Mouse (Mus musculus): Measurements from ENCODE around the gene Trim12c.
A peak's percentile ranks its signal among the peaks of the same experiment; 100 is the strongest.
"Not testable (repeated sequence)": the region's sequence is repeated elsewhere in the genome, so short reads cannot be mapped to it uniquely, and the experiment has no call there.

Gene Trim12c

DNA sequence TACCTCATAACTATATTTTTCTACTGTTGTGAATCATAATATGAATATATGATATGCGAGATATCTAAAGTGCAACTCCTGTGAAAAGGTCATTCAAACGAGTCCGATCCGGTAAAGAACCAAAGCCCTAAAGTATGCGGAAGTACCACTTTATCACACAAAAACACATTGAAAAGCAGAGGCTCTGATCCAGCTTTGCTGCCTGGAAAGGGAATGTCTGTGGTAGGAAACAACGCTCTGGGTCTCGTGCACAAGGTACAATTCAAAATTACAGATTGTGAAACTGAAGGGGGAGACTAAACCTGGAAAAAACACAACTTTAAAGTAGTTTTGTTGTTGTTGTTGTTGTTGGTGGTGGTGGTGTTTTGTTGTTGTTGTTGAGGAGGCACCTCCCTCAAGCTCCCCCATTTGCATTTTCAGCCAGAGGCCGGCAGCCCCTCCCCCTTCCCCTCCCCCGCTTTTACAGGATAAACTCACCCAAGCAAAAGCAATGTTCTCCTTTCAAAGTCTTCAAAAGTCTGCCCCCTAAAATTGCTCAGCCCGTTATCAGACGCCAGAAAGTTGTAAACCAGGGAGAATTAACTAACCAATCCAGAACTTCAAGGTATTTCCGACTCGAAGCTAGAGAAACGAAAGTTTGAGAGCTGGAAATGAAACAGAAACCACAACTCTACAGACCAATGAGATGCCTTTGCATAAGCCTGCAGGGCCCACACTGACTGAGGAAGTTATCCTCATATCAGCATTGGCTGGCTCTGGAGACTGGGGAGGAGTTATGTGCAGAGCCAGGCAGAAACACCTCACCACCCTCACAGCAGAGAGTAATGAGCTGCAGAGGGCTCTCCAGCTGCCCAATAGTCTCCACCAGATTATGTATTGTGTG lies at the start of gene Trim12c:
Gene Trim12c (minus strand): TSS at position 646 of the 883 bp plus-strand sequence.
- peak; percentile 68 to 75 for DNase-seq (ENCODE audit: low read depth in 2 of 2, low spot score in 2 of 2)

DNA sequence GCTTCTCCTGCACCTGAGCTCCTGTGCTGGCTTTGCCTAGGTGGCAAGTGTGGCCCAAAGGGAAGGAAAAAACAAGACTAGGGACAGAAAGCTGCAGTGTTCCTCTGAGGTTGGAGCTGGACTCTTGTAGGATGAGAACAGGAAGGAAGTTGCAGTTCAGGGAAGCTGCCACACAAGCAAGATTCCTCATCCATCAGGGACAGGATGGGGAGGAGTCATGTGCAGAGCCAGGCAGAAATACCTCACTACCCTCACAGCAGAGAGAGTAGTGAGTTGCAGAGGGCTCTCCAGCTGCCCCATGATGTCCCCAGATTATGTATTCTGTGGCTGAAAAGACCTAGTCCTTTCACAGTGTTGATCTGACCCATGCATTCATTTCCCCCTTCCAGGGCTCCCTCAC lies 48.0 kb upstream of the Trim12c start:
- DNase-seq (ENCODE audit: low read depth in 2 of 2, low spot score in 2 of 2): no peak

DNA sequence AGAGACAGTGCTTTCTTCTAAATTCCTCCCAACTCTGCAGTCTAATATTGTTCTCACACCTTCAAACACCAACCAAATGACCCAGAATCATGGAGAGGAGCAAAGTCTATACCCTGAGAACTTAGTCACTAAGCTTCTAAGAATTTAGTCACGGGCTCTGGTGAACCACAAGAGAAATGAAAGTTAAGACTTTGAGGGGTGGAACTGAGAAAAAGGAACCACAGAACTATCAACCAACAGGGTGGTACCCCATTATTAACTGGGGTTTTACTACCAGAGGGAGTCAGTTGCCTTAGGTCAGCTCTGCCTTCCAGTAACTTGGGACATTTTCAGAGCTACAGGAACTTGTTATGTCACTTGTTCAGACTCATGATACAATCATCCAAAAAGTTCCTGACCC lies 47.5 kb upstream of the Trim12c start, which contains the start of gene Trim30c:
Gene Trim30c (minus strand): TSS at position 140 of the 400 bp plus-strand sequence.
- peak; percentile 4 to 15 for DNase-seq (ENCODE audit: low read depth in 2 of 2, low spot score in 2 of 2)

DNA sequence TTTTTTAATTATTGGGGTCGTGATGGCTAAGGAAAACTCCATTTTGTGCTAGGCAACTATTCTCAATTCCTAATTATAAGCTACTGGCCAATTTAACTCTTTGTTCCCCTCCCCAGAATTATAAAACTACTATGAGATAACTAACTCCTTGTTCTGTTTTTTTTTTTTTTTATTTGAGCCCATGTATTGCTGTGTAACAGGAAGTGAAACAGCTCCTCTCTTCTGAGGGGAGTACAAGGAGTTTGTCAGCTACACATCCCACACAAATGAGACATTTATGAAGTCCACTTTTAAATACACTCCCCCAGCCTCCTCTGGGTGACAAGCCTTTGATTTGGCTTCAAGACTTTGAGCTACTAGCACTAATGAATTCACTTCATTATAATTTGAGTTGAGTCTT lies 45.3 kb upstream of the Trim12c start:
- DNase-seq (ENCODE audit: low read depth in 2 of 2, low spot score in 2 of 2): no peak

DNA sequence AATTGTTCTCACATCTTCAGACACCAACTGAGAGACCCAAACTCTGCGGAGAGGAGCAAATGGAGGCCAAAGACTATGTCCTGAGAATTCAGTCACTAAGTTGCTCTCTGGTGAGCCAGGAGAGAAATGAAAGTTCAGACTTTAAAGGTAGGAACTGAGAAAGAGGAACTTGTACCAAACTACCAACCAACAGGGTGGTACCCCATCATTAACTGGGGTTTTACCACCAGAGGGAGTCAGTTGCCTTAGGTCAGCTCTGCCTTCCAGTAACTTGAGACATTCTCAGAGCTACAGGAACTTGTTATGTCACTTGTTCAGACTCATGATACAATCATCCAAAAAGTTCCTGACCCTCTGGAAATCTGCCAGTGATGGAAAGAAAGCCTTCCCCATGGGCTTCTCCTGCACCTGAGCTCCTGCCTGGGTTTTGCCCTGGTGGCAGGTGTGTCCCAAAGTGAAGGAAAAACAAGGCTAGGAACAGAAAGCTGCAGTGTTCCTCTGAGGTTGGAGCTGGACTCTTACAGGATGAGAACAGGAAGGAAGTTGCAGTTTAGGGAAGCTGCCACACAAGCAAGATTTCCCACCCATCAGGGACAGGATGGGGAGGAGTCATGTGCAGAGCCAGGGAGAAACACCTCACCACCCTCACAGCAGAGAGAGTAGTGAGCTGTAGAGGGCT lies 16.7 kb upstream of the Trim12c start, which contains the start of gene Trim30b:
Gene Trim30b (minus strand): TSS at position 149 of the 679 bp plus-strand sequence.
- peak; percentile 33 to 57 for DNase-seq (ENCODE audit: low read depth in 2 of 2, low spot score in 2 of 2)

DNA sequence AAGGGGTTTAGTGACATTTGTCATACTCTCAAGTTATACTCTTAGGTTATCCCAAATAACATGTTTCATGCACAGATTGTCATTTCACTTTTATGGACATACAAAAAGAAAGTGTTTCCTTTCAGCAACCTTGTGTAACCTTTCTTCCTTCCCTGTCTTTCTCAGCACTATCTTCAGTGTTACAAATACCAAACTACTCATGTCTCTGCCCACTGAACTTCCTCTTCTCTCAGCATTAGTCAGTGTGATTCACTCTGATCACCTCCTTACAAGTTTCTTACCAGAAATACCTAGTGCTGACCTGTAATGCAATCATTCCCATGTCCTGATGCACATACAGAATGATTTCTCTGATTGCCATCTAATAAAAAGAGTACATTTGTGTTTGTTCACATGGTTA lies 13.2 kb upstream of the Trim12c start:
- no peak for DNase-seq (ENCODE audit: low read depth in 2 of 2, low spot score in 2 of 2)

DNA sequence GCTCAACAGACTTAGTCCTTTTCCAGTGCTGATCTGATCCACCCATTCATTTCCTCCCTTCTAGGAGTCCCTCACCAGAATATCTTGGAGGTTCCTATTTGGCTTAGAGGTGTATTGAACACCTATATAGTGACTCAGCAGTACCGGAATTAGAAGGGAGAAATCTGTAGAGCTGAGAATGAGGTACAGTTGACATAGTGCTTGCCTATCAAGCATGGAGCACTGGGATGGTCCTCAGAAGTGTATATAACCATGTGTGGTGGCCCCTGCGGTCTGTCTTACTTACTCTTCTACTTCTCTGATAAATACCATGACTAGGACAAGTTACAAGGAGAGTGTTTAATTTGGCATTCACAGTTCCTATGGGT lies 422 bp upstream of the Trim12c start:
- no peak for DNase-seq (ENCODE audit: low read depth in 2 of 2, low spot score in 2 of 2)

DNA sequence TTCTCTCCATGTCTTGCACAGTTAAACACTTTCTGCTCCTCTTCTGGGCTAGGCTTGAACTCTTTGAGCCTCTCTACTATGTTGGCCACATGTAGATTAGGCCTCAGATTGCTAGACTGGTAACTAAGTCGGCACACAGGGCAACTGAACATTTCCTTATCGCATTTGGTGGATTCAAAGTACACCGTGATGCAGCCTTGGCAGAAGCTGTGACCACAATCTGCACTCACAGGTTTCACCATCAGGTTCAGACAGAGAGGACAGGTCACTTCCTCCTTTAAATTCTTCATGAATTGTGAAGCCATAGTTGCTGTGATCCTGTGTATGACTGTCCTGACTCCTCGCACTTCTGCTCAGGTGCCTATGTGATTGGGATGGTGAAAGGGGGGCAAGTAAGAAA lies 5.1 kb downstream of the Trim12c start:
- not testable (repeated sequence) for DNase-seq (ENCODE audit: low read depth in 2 of 2, low spot score in 2 of 2)

DNA sequence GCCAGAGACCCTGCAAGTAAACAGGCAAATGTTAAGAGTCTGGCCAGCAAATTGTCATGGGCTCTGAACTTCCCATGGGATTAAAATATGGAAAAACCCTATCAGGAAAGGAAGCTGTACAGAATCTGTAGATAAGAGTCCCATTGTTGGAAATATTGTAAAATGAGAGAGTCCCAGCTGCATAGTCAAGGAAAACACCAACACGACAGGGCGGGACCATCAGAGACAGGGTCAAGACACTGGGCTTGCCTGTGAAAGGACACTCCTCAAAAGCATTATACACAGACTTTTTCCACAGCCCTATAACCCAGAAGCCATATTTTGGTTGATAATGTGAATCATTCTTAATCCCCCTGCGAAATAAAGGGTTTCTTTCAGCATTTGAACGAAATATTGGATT lies 12.4 kb downstream of the Trim12c start:
- DNase-seq (ENCODE audit: low read depth in 2 of 2, low spot score in 2 of 2): not testable (repeated sequence)

DNA sequence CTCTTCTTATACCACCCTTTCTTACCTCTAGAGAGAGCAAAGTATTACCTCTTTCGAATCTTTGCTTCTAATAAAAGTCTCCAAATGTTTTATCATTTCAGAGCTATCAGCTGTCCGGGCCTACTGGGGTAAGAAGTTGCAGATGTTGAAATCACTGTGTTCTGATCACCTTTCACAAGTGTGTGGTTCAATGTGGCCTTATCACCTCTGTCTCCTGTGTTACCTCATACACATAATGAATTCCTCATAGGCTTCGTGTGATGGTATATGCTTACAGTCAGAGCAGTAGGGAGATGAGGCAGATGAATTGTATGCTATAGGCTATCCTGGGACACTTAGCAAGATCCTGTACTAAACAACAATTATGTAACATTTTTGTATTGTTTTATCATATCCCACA lies 17.6 kb downstream of the Trim12c start:
- not testable (repeated sequence) for DNase-seq (ENCODE audit: low read depth in 2 of 2, low spot score in 2 of 2)

DNA sequence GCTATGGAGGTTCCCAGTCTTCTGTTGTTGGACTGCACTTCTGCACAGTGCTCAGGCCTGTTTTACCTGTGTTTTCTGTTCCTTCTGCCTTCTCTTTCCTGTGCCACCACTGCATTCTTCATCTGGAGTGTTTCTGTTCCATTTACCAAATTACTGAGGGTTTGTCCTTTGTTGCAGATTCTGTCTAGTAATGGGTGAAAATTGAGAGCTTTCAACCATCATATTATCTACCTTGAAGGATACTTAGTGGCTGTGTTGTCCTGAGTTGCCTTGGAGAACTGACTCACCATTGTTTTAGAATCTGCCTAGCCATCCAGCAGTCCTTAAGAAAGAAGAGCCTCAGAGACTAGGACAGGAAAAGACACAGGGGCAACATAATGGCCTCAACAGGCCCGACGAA lies 24.0 kb downstream of the Trim12c start, which contains the start of gene Trim34b:
Gene Trim34b (plus strand): TSS at position 301 of the 400 bp plus-strand sequence.
- not testable (repeated sequence) for DNase-seq (ENCODE audit: low read depth in 2 of 2, low spot score in 2 of 2)

DNA sequence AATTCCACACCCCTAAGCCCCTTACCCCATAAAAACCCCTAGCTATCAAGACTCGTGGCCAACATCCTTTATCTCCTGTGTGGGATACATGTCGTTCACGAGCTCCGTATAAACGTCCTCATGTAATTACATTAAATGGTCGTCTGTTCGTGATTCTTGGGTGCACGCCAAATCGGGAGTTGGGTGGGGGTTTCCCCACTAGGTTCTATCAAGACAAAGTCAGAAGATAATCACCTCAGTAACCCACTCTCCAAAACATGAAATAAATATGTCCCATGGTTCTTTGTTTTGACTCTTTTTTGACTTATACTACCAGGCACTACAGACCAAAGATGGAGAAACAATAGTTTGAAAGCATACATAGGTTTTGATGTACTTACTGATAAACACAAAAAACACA lies 31.1 kb downstream of the Trim12c start:
- DNase-seq (ENCODE audit: low read depth in 2 of 2, low spot score in 2 of 2): no peak

DNA sequence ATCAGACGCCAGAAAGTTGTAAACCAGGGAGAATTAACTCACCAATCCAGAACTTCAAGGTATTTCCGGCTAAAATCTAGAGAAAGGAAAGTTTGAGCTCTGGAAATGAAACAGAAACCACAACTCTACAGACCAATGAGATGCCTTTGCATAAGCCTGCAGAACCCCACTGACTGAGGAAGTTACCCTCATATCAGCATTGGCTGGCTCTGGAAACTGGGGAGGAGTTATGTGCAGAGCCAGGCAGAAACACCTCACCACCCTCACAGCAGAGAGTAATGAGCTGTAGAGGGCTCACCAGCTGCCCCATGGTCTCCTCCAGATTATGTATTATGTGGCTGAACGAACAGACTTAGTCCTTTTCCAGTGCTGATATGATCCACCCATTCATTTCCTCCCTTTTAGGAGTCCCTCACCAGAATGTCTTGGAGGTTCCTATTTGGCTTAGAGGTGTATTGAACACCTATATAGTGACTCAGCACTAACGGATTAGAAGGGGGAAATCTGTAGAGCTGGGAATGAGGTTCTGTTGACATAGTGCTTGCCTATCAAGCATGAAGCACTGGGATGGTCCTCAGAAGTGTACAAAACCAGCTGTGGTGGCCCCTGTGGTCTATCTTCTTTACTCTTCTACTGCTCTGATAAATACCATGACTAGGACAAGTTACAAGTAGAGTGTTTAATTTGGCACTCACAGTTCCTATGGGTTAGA lies 37.6 kb downstream of the Trim12c start, which contains the start of gene Trim12a:
Gene Trim12a (minus strand): TSS at position 98 of the 712 bp plus-strand sequence.
- peak in 1 of 2 experiments; percentile 4 for DNase-seq (ENCODE audit: low read depth in 2 of 2, low spot score in 2 of 2)

DNA sequence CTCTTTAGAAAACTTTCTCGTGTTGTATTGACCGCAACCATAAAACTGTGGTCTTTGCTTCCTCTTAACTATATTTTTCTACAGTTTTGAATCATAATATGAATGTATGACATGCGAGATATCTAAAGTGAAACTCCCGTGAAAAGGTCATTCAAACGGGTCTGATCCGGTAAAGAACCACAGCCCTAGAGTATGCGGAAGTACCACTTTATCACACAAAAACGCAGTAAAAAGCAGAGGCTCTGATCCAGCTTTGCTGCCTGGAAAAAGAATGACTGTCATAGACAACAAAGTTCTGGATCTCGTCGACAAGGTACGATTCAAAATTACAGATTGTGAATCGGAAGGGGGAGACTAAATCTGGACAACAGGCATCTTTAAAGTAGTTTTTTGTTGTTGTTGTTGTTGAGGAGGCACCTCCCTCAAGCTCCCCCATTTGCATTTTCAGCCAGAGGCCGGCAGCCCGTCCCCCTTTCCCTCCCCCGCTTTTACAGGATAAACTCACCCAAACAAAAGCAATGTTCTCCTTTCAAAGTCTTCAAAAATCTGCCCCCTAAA lies 38.3 kb downstream of the Trim12c start:
- DNase-seq (ENCODE audit: low read depth in 2 of 2, low spot score in 2 of 2): peak; percentile 16 to 38

DNA sequence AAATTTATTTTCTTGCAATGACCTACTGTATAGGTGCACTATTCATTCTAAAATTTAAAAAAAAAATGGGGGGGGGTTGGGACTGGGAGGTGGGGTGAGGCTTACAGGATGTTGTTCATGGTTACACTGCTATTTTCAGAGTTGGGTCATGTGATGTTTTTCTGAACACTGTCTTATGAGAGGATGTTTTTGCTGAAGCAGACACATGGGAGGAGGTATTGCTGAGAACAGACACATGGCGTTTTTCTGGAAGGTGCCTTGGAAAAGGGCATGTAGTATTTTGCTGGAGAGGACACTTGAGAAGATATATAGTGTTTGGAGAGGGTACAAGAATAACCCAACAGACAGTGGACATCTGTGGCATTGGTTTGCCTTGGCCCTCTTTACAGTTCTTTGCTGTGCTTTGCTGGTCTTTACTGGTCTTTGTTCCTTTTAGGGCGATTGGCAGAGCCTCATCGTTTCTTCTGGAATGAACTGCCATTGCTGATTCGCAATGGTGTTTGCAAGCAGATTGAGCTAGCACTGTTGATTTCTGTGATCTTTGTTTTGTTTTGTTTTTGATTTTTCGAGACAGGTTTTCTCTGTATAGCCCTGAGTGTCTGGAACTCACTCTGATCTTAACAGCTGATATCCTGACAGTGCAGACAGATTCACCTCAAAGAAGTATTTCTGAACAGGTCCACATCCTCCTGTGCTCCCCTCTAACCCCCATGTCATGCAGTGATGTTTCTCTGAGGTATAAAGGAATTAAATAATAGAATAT lies 61.3 kb downstream of the Trim12c start:
- DNase-seq (ENCODE audit: low read depth in 2 of 2, low spot score in 2 of 2): peak in 1 of 2 experiments; percentile 25

DNA sequence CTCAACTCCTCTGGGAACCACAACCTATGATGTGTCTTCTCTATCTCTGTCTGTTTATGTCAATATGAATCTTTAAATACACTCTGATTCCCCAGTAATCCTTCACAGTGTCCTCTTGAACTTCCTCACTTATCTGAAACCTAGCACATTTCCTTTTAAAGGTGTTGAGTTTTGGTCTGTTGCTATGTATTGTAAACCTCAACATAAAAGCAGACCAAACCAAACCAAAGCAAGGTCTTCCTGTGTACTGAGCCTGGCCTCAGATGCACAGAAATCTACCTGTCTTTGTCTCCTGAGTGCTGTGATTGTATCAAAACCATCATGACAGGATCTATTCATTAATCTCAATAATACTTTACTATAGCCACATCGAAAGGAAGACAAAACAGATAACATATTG lies 62.5 kb downstream of the Trim12c start:
- DNase-seq (ENCODE audit: low read depth in 2 of 2, low spot score in 2 of 2): no peak

Data from CD8-positive naive resting alpha-beta T cell, adult 2 months (primary cell).